Mouse (Mus musculus) lung, embryonic 14.5 days (tissue): ENCODE data around the gene Tardbp. TPM values are rescaled to one million over a fixed set of nuclear protein-coding genes. Genes with fewer than 3 reads are reported as not detected.

Experiments
- ATAC-seq: fragments of 200-750 bp; cut with Nextera tagmentation; 2 replicates; pipeline ENCODE4 v1.8.0; 2017; ENCODE audit warnings: mild to moderate bottlenecking, moderate TSS enrichment, moderate library complexity; ENCODE audit not compliant: insufficient read depth
- DNase-seq: peaks from one replicate; pipeline ENCODE4 v3.0.0-alpha.2; 2015
- H3K27ac ChIP-seq: fragments of 300-500 bp; sonication (generic); 2 replicates; pipeline ENCODE4 v1.5.1; 2014; ENCODE audit warnings: low read depth, mild to moderate bottlenecking, moderate library complexity
- H3K27me3 ChIP-seq: fragments of 300-500 bp; sonication (generic); 2 replicates; pipeline ENCODE4 v1.6.1; 2014; ENCODE audit warnings: low read length, control low read depth; ENCODE audit not compliant: insufficient read depth
- H3K36me3 ChIP-seq: fragments of 300-500 bp; sonication (generic); 2 replicates; pipeline ENCODE4 v1.6.1; 2014; ENCODE audit warnings: control low read depth; ENCODE audit not compliant: insufficient read depth
- H3K4me1 ChIP-seq: fragments of 300-500 bp; sonication (generic); 2 replicates; pipeline ENCODE4 v1.6.1; 2014; ENCODE audit warnings: antibody characterized with exemption, control low read depth; ENCODE audit not compliant: insufficient read depth
- H3K4me2 ChIP-seq: fragments of 300-500 bp; sonication (generic); 2 replicates; pipeline ENCODE4 v1.6.1; 2014; ENCODE audit warnings: mild to moderate bottlenecking
- H3K4me3 ChIP-seq: fragments of 300-500 bp; sonication (generic); 2 replicates; pipeline ENCODE4 v1.5.1; 2014; ENCODE audit warnings: low read depth, low read length
- H3K9ac ChIP-seq: fragments of 300-500 bp; sonication (generic); 2 replicates; pipeline ENCODE4 v1.6.1; 2014
- H3K9me3 ChIP-seq: fragments of 300-500 bp; sonication (generic); 2 replicates; pipeline ENCODE4 v1.6.1; 2016; ENCODE audit warnings: low read depth, low read length, control low read depth
- CTCF ChIP-seq: IDR thresholded peaks from 2 replicates; pipeline ENCODE4 v1.5.1; 2016; ENCODE audit warnings: antibody characterized with exemption, low read depth
- WGBS: fragments of 180-500 bp; shearing (Covaris S2); extraction: QIAGEN DNeasy Blood & Tissue Kit; methylation state at CpG from one replicate; pipeline ENCODE4 v1.1.7; 2014; 5-methylcytosine and 5-hydroxymethylcytosine counted together
- polyA plus RNA-seq: library from polyadenylated mRNA; unstranded; fragments of >200 nt; fragmentation: Nextera tagmentation; extraction: Ambion mirVana; gene quantifications from 2 replicates; pipeline ENCODE4 v1.2.1, GENCODE M21; 2014

Tardbp gene
- polyA plus RNA-seq, 1 experiment from 2014 or later: 172 TPM

GRCm38 (mm10) chr4:148610631-148611364 lies 16.0 kb downstream of the Tardbp start:
- Histone ChIP-seq H3K4me3 (no peak overlapping the region), H3K27me3 (no peaks in the 10 kb centered on the region), H3K9ac (no peak overlapping the region), H3K4me1 (no peaks in the 10 kb centered on the region), H3K36me3 (peaks cover 41% of the 10 kb centered on the region), H3K4me2 (no peak overlapping the region), H3K27ac (no peak overlapping the region), H3K9me3 (no peaks in the 10 kb centered on the region)
- no peak for ATAC-seq
- 62% methylated on average over 5 of the region's 5 CpGs for WGBS
- no peak for TF ChIP-seq CTCF
- no peak for DNase-seq

- TF ChIP-seq CTCF: no peak
- Histone ChIP-seq H3K27me3 (no peaks in the 10 kb centered on the region), H3K9me3 (no peaks in the 10 kb centered on the region), H3K36me3 (peaks cover 31% of the 10 kb centered on the region), H3K27ac (no peak overlapping the region), H3K4me1 (no peaks in the 10 kb centered on the region), H3K4me2 (no peak overlapping the region), H3K4me3 (no peak overlapping the region), H3K9ac (no peak overlapping the region)
- DNase-seq (no peak), ATAC-seq (no peak)
- 78% methylated on average over 5 of the region's 5 CpGs for WGBS
Measured at GRCm38 (mm10) chr4:148609805-148610204, 17.0 kb downstream of the Tardbp start.

GRCm38 (mm10) chr4:148607758-148608157 lies 19.1 kb downstream of the Tardbp start:
- peak; percentile 75 for DNase-seq
- Histone ChIP-seq H3K4me2 (no peak overlapping the region), H3K27ac (no peak overlapping the region)

GRCm38 (mm10) chr4:148604541-148605165 lies 22.2 kb downstream of the Tardbp start:
- Histone ChIP-seq H3K27ac (no peak overlapping the region), H3K9ac (no peak overlapping the region), H3K27me3 (no peaks in the 10 kb centered on the region), H3K4me1 (no peaks in the 10 kb centered on the region), H3K9me3 (no peaks in the 10 kb centered on the region), H3K36me3 (no peaks in the 10 kb centered on the region), H3K4me3 (no peak overlapping the region), H3K4me2 (no peak overlapping the region)
- peak; percentile 35; the same call in 1 of the 2 replicates for ATAC-seq
- TF ChIP-seq CTCF: peak; percentile 81
- peak; percentile 81 for DNase-seq
- WGBS: 96% methylated on average over 3 of the region's 3 CpGs

More at GRCm38 (mm10) chr4:148607758-148608157, 19.1 kb downstream of the Tardbp start:
- H3K4me3 ChIP-seq: no peak overlapping the region
- H3K27me3 ChIP-seq: no peaks in the 10 kb centered on the region
- ATAC-seq: no peak
- H3K36me3 ChIP-seq: peaks cover 13% of the 10 kb centered on the region; the same call in 1 of the 2 replicates
- WGBS: 28% methylated on average over 5 of the region's 5 CpGs
- H3K4me1 ChIP-seq: no peaks in the 10 kb centered on the region
- no peak overlapping the region for H3K9ac ChIP-seq
- no peaks in the 10 kb centered on the region for H3K9me3 ChIP-seq
- TF ChIP-seq CTCF: peak; percentile 80

GRCm38 (mm10) chr4:148604141-148604540 lies 22.7 kb downstream of the Tardbp start:
- Histone ChIP-seq H3K27me3 (no peaks in the 10 kb centered on the region), H3K36me3 (0 out of 2 replicates have a peak, but pooled peaks cover 3% of the 10 kb centered on the region), H3K27ac (no peak overlapping the region), H3K9ac (no peak overlapping the region), H3K4me2 (no peak overlapping the region), H3K4me3 (no peak overlapping the region), H3K4me1 (no peaks in the 10 kb centered on the region), H3K9me3 (no peaks in the 10 kb centered on the region)
- TF ChIP-seq CTCF: no peak
- 67% methylated on average over 7 of the region's 7 CpGs for WGBS
- ATAC-seq (no peak), DNase-seq (no peak)

GRCm38 (mm10) chr4:148603376-148604139 lies 23.3 kb downstream of the Tardbp start:
- Histone ChIP-seq H3K9ac (no peak overlapping the region), H3K9me3 (no peaks in the 10 kb centered on the region), H3K36me3 (peaks cover 7% of the 10 kb centered on the region; the same call in 1 of the 2 replicates), H3K4me1 (no peaks in the 10 kb centered on the region), H3K27me3 (no peaks in the 10 kb centered on the region), H3K4me3 (no peak overlapping the region), H3K4me2 (no peak overlapping the region), H3K27ac (no peak overlapping the region)
- no peak for TF ChIP-seq CTCF
- 72% methylated on average over 10 of the region's 10 CpGs for WGBS
- ATAC-seq: no peak
- DNase-seq: no peak
